Mouse (Mus musculus) bone marrow, adult 2 months (tissue): ENCODE results near the gene Pigz. TPM values are rescaled to one million over a fixed set of nuclear protein-coding genes. Genes with fewer than 3 reads are reported as not detected.

ENCODE experiments used
- H3K27ac ChIP-seq: fragments of 200-500 bp; 2 replicates; pipeline ENCODE4 v1.5.1; 2012; ENCODE audit warnings: low read depth, mild to moderate bottlenecking, control low read depth, inconsistent platforms, low read length; ENCODE audit not compliant: control insufficient read depth, poor library complexity, insufficient read depth
- H3K4me1 ChIP-seq: fragments of 200-500 bp; 2 replicates; pipeline ENCODE4 v1.6.1; 2011; ENCODE audit warnings: low read length; ENCODE audit not compliant: control insufficient read depth, insufficient read depth
- H3K4me3 ChIP-seq: fragments of 200-500 bp; replicated peaks from 2 replicates; pipeline ENCODE3; 2011; ENCODE audit warnings: mild to moderate bottlenecking, low read depth, low read length, control low read depth; ENCODE audit not compliant: control insufficient read depth
- CTCF ChIP-seq: fragments of 200-500 bp; IDR thresholded peaks from 2 replicates; pipeline ENCODE4 v1.5.1; 2011; ENCODE audit warnings: low read length, control low read depth; ENCODE audit not compliant: control insufficient read depth, insufficient read depth
- POLR2A ChIP-seq: fragments of 200-500 bp; IDR thresholded peaks from 2 replicates; pipeline ENCODE4 v1.6.1; 2011; ENCODE audit warnings: low read depth, mild to moderate bottlenecking, control low read depth, low read length, borderline replicate concordance; ENCODE audit not compliant: control insufficient read depth
- WGBS: fragments of 180-500 bp; shearing (Covaris S2); methylation state at CpG from one replicate; pipeline ENCODE4 v1.1.7; 2018; 5-methylcytosine and 5-hydroxymethylcytosine counted together
- polyA plus RNA-seq: library from polyadenylated mRNA; stranded (reverse); fragments of >200 nt; gene quantifications from 2 replicates; pipeline ENCODE4 v1.2.4, GENCODE M21; 2011; ENCODE audit warnings: low replicate concordance; ENCODE audit not compliant: missing spikeins, insufficient read depth, insufficient read length

The Pigz gene
- polyA plus RNA-seq, 1 experiment, result 6.2 TPM

- WGBS, result 80% methylated on average over 6 of the region's 6 CpGs
- H3K4me1 ChIP-seq, result no peaks in the 10 kb centered on the region
- H3K27ac ChIP-seq, result no peak overlapping the region
- TF ChIP-seq POLR2A (no peak), CTCF (no peak)
- no peak overlapping the region for H3K4me3 ChIP-seq
Measured at GRCm38 (mm10) chr16:31926091-31926490, 7.6 kb upstream of the Pigz start.

GRCm38 (mm10) chr16:31926547-31927182, 7.0 kb upstream of the Pigz start:
- no peaks in the 10 kb centered on the region for H3K4me1 ChIP-seq
- TF ChIP-seq CTCF, result no peak
- TF ChIP-seq POLR2A, result no peak
- WGBS, result 82% methylated on average over 13 of the region's 13 CpGs
- no peak overlapping the region for H3K27ac ChIP-seq
- H3K4me3 ChIP-seq, result no peak overlapping the region

- no peak for TF ChIP-seq CTCF
- TF ChIP-seq POLR2A, result no peak
- Histone ChIP-seq H3K4me3 (no peak overlapping the region), H3K4me1 (no peaks in the 10 kb centered on the region), H3K27ac (no peak overlapping the region)
- 79% methylated on average over 5 of the region's 5 CpGs for WGBS
Measured at GRCm38 (mm10) chr16:31927412-31927811, 6.2 kb upstream of the Pigz start.

GRCm38 (mm10) chr16:31931330-31931729, 2.3 kb upstream of the Pigz start:
- no peaks in the 10 kb centered on the region; the same call in none of the 2 replicates for H3K4me1 ChIP-seq
- no peak overlapping the region for H3K4me3 ChIP-seq
- no peak overlapping the region for H3K27ac ChIP-seq
- no peak for TF ChIP-seq POLR2A
- WGBS, result 73% methylated on average over 17 of the region's 17 CpGs

- 69% methylated on average over 5 of the region's 5 CpGs for WGBS
- Histone ChIP-seq H3K4me3 (no peak overlapping the region), H3K4me1 (no peaks in the 10 kb centered on the region; the same call in none of the 2 replicates), H3K27ac (no peak overlapping the region)
- no peak for TF ChIP-seq POLR2A
Measured at GRCm38 (mm10) chr16:31932255-31932654, 1.4 kb upstream of the Pigz start.

GRCm38 (mm10) chr16:31932840-31933697, 582 bp upstream of the Pigz start:
- Histone ChIP-seq H3K4me3 (peak overlapping the region; percentile 30), H3K4me1 (no peaks in the 10 kb centered on the region; the same call in none of the 2 replicates), H3K27ac (no peak overlapping the region; the same call in 1 of the 2 replicates)
- WGBS, result 1% methylated on average over 50 of the region's 50 CpGs
- TF ChIP-seq CTCF (peak; percentile 85), POLR2A (no peak)

GRCm38 (mm10) chr16:31934550-31935010, 929 bp downstream of the Pigz start:
- Histone ChIP-seq H3K4me1 (no peaks in the 10 kb centered on the region; the same call in none of the 2 replicates), H3K4me3 (no peak overlapping the region), H3K27ac (no peak overlapping the region)
- TF ChIP-seq CTCF (no peak), POLR2A (no peak)
- 38% methylated on average over 13 of the region's 13 CpGs for WGBS

GRCm38 (mm10) chr16:31935091-31935979, 1.7 kb downstream of the Pigz start:
- TF ChIP-seq CTCF, result no peak
- TF ChIP-seq POLR2A, result peak; percentile 31; the same call in 1 of the 2 replicates
- H3K4me3 ChIP-seq, result peak overlapping the region; percentile 21
- 7% methylated on average over 36 of the region's 36 CpGs for WGBS
- no peaks in the 10 kb centered on the region; the same call in none of the 2 replicates for H3K4me1 ChIP-seq
- H3K27ac ChIP-seq, result no peak overlapping the region
